Mouse (Mus musculus) kidney, embryonic 16.5 days (tissue): ENCODE measurements at regions not wholly inside any gene's neighbourhood (a gene's known extent, or its start where the extent isn't known, plus 50 kb on each side); places are given as distances from the start of the nearest gene placed in this dataset.

Experiments
- ATAC-seq: fragments of 200-750 bp; cut with Nextera tagmentation; 2 replicates; pipeline ENCODE4 v1.8.0; 2017; ENCODE audit warnings: moderate TSS enrichment; ENCODE audit not compliant: low FRiP score, low TSS enrichment
- H3K27ac ChIP-seq: fragments of 300-500 bp; sonication (generic); 2 replicates; pipeline ENCODE4 v1.5.1; 2014; ENCODE audit warnings: low read length
- H3K27me3 ChIP-seq: fragments of 300-500 bp; sonication (generic); 2 replicates; pipeline ENCODE4 v1.6.1; 2014; ENCODE audit warnings: low read length, control low read depth, mixed read lengths; ENCODE audit not compliant: insufficient read depth
- H3K36me3 ChIP-seq: fragments of 300-500 bp; sonication (generic); 2 replicates; pipeline ENCODE4 v1.6.1; 2014; ENCODE audit warnings: low read length, control low read depth, mixed read lengths; ENCODE audit not compliant: insufficient read depth
- H3K4me1 ChIP-seq: fragments of 300-500 bp; sonication (generic); 2 replicates; pipeline ENCODE4 v1.6.1; 2014; ENCODE audit warnings: low read length, control low read depth, mixed read lengths; ENCODE audit not compliant: insufficient read depth
- H3K4me2 ChIP-seq: fragments of 300-500 bp; sonication (generic); replicated peaks from 2 replicates; pipeline ENCODE4 v1.6.1; 2014; ENCODE audit warnings: low read depth, low read length
- H3K4me3 ChIP-seq: fragments of 300-500 bp; sonication (generic); 2 replicates; pipeline ENCODE4 v1.5.1; 2014; ENCODE audit warnings: mild to moderate bottlenecking, low read length
- H3K9ac ChIP-seq: fragments of 300-500 bp; sonication (generic); replicated peaks from 2 replicates; pipeline ENCODE4 v1.6.1; 2014; ENCODE audit warnings: low read length
- H3K9me3 ChIP-seq: fragments of 300-500 bp; sonication (generic); 2 replicates; pipeline ENCODE4 v1.6.1; 2016; ENCODE audit warnings: low read length, control low read depth
- WGBS: fragments of 180-500 bp; shearing (Covaris S2); extraction: QIAGEN DNeasy Blood & Tissue Kit; methylation state at CpG from one replicate; pipeline ENCODE4 v1.1.7; 2014; 5-methylcytosine and 5-hydroxymethylcytosine counted together

- Histone ChIP-seq H3K36me3 (no peaks in the 10 kb centered on the region), H3K9me3 (no peaks in the 10 kb centered on the region), H3K27ac (no peak overlapping the region), H3K27me3 (no peaks in the 10 kb centered on the region), H3K9ac (no peak overlapping the region), H3K4me1 (peaks cover 4% of the 10 kb centered on the region; the same call in 1 of the 2 replicates), H3K4me2 (no peak overlapping the region), H3K4me3 (no peak overlapping the region)
- WGBS: 33% methylated on average over 5 of the region's 5 CpGs
- ATAC-seq: 0 out of 2 replicates have a peak, but pooled peaks have one; percentile 57
Observed at GRCm38 (mm10) chr14:28675476-28675875, 170.9 kb downstream of the Wnt5a start.

- H3K9me3 ChIP-seq: no peaks in the 10 kb centered on the region
- ATAC-seq: no peak
- H3K4me1 ChIP-seq: no peaks in the 10 kb centered on the region
- no peaks in the 10 kb centered on the region for H3K36me3 ChIP-seq
- H3K27me3 ChIP-seq: no peaks in the 10 kb centered on the region
- H3K9ac ChIP-seq: no peak overlapping the region
- no peak overlapping the region for H3K27ac ChIP-seq
- H3K4me3 ChIP-seq: no peak overlapping the region
- WGBS: 65% methylated on average over 2 of the region's 2 CpGs
- no peak overlapping the region for H3K4me2 ChIP-seq
Observed at GRCm38 (mm10) chr14:28699780-28700179, 195.2 kb downstream of the Wnt5a start.

- ATAC-seq: no peak
- Histone ChIP-seq H3K27ac (no peak overlapping the region), H3K4me3 (no peak overlapping the region), H3K4me1 (no peaks in the 10 kb centered on the region), H3K9me3 (no peaks in the 10 kb centered on the region), H3K4me2 (no peak overlapping the region), H3K27me3 (no peaks in the 10 kb centered on the region), H3K36me3 (no peaks in the 10 kb centered on the region), H3K9ac (no peak overlapping the region)
- 92% methylated on average over 5 of the region's 5 CpGs for WGBS
Observed at GRCm38 (mm10) chr14:28704729-28705128, 200.2 kb downstream of the Wnt5a start.

GRCm38 (mm10) chr14:28714598-28714997, 210.0 kb downstream of the Wnt5a start:
- no peak for ATAC-seq

GRCm38 (mm10) chr14:28720545-28720944, 216.0 kb downstream of the Wnt5a start:
- Histone ChIP-seq H3K9ac (no peak overlapping the region), H3K27ac (no peak overlapping the region), H3K4me3 (no peak overlapping the region), H3K9me3 (no peaks in the 10 kb centered on the region), H3K4me1 (no peaks in the 10 kb centered on the region), H3K4me2 (no peak overlapping the region), H3K36me3 (no peaks in the 10 kb centered on the region), H3K27me3 (no peaks in the 10 kb centered on the region)
- ATAC-seq: no peak
- 95% methylated on average over 3 of the region's 3 CpGs for WGBS

More at GRCm38 (mm10) chr14:28714598-28714997, 210.0 kb downstream of the Wnt5a start:
- Histone ChIP-seq H3K4me2 (no peak overlapping the region), H3K4me1 (no peaks in the 10 kb centered on the region), H3K27me3 (no peaks in the 10 kb centered on the region), H3K9me3 (no peaks in the 10 kb centered on the region), H3K27ac (no peak overlapping the region), H3K36me3 (no peaks in the 10 kb centered on the region), H3K4me3 (no peak overlapping the region), H3K9ac (no peak overlapping the region)
- WGBS: 57% methylated on average over 10 of the region's 10 CpGs

GRCm38 (mm10) chr14:28725666-28726065, 221.1 kb downstream of the Wnt5a start:
- Histone ChIP-seq H3K27me3 (no peaks in the 10 kb centered on the region), H3K9ac (no peak overlapping the region), H3K36me3 (no peaks in the 10 kb centered on the region), H3K4me1 (no peaks in the 10 kb centered on the region), H3K4me3 (no peak overlapping the region), H3K4me2 (no peak overlapping the region), H3K27ac (no peak overlapping the region), H3K9me3 (no peaks in the 10 kb centered on the region)
- ATAC-seq: no peak
- 48% methylated on average over 4 of the region's 4 CpGs for WGBS

- Histone ChIP-seq H3K9ac (no peak overlapping the region), H3K9me3 (no peaks in the 10 kb centered on the region), H3K27me3 (no peaks in the 10 kb centered on the region), H3K4me3 (no peak overlapping the region), H3K4me2 (no peak overlapping the region), H3K4me1 (no peaks in the 10 kb centered on the region), H3K36me3 (no peaks in the 10 kb centered on the region), H3K27ac (no peak overlapping the region)
- WGBS: 70% methylated on average over 5 of the region's 5 CpGs
- no peak for ATAC-seq
Observed at GRCm38 (mm10) chr14:28733496-28733895, 228.9 kb downstream of the Wnt5a start.

- no peaks in the 10 kb centered on the region for H3K36me3 ChIP-seq
- H3K4me1 ChIP-seq: no peaks in the 10 kb centered on the region
- ATAC-seq: no peak
- no peak overlapping the region for H3K4me3 ChIP-seq
- no peak overlapping the region for H3K27ac ChIP-seq
- 91% methylated on average over 5 of the region's 5 CpGs for WGBS
- H3K4me2 ChIP-seq: no peak overlapping the region
- H3K27me3 ChIP-seq: no peaks in the 10 kb centered on the region
- no peak overlapping the region for H3K9ac ChIP-seq
- H3K9me3 ChIP-seq: no peaks in the 10 kb centered on the region
Observed at GRCm38 (mm10) chr14:28735446-28735845, 230.9 kb downstream of the Wnt5a start.

GRCm38 (mm10) chr14:28740076-28740475, 235.5 kb downstream of the Wnt5a start:
- Histone ChIP-seq H3K4me3 (no peak overlapping the region), H3K9me3 (no peaks in the 10 kb centered on the region), H3K4me2 (no peak overlapping the region), H3K4me1 (no peaks in the 10 kb centered on the region), H3K27me3 (no peaks in the 10 kb centered on the region), H3K9ac (no peak overlapping the region), H3K36me3 (no peaks in the 10 kb centered on the region), H3K27ac (no peak overlapping the region)
- WGBS: 71% methylated on average over 1 of the region's 1 CpGs
- ATAC-seq: no peak

GRCm38 (mm10) chr14:28741418-28741817, 236.9 kb downstream of the Wnt5a start:
- Histone ChIP-seq H3K36me3 (no peaks in the 10 kb centered on the region), H3K4me1 (no peaks in the 10 kb centered on the region), H3K9ac (no peak overlapping the region), H3K27me3 (no peaks in the 10 kb centered on the region), H3K4me3 (no peak overlapping the region), H3K9me3 (no peaks in the 10 kb centered on the region), H3K27ac (no peak overlapping the region), H3K4me2 (no peak overlapping the region)
- 63% methylated on average over 2 of the region's 2 CpGs for WGBS
- ATAC-seq: no peak
